Mouse (Mus musculus) olfactory bulb, adult 2 months (tissue): ENCODE results near the gene Dhps. TPM values are rescaled to one million over a fixed set of nuclear protein-coding genes. Genes with fewer than 3 reads are reported as not detected.
"Not testable (repeated sequence)": the region's sequence is repeated elsewhere in the genome, so short reads cannot be mapped to it uniquely, and the experiment has no call there.

Experiments
- H3K27ac ChIP-seq: fragments of 200-500 bp; 2 replicates; pipeline ENCODE4 v1.5.1; 2012; ENCODE audit warnings: low read depth, low read length; ENCODE audit not compliant: insufficient read depth
- H3K4me1 ChIP-seq: fragments of 200-500 bp; 2 replicates; pipeline ENCODE4 v1.6.1; 2012; ENCODE audit warnings: low read length; ENCODE audit not compliant: control insufficient read depth, insufficient read depth
- H3K4me3 ChIP-seq: fragments of 200-500 bp; 2 replicates; pipeline ENCODE4 v1.5.1; 2012; ENCODE audit warnings: mild to moderate bottlenecking, low read depth, low read length, moderate library complexity; ENCODE audit not compliant: insufficient read depth
- CTCF ChIP-seq: fragments of 200-500 bp; IDR thresholded peaks from 2 replicates; pipeline ENCODE4 v1.5.1; 2012; ENCODE audit warnings: low read depth, mild to moderate bottlenecking, low read length, moderate library complexity; ENCODE audit not compliant: insufficient read depth
- POLR2A ChIP-seq: fragments of 200-500 bp; IDR thresholded peaks from 2 replicates; pipeline ENCODE4 v1.6.1; 2012; ENCODE audit warnings: mild to moderate bottlenecking, low read depth, low read length, moderate library complexity; ENCODE audit not compliant: insufficient read depth
- WGBS: fragments of 180-500 bp; shearing (Covaris S2); methylation state at CpG from one replicate; pipeline ENCODE4 v1.1.7; 2018; 5-methylcytosine and 5-hydroxymethylcytosine counted together
- polyA plus RNA-seq: library from polyadenylated mRNA; stranded (reverse); fragments of >200 nt; gene quantifications from 2 replicates; pipeline ENCODE4 v1.2.4, GENCODE M21; 2012; ENCODE audit warnings: low replicate concordance; ENCODE audit not compliant: missing spikeins, insufficient read depth, insufficient read length

Gene Dhps
- polyA plus RNA-seq, 1 experiment, result not detected

DNA sequence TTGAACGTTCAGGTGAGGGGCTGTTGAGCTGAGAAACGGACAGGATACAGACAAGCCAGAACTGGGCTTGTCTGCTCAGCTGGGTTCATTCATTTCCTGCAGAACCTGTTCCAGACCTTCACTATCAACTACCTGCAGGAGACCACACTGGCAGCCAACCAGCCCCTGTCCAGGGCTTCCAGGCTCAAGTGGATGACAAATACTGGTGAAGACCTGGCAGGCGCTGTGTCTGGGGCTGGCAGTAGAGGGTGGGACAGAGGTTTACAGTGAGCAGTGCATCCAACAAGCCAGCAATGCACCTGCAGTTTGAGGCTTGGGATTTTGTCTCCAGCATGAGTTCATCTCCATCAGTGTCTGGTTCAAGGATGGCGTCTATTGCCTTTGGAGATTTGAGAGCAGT lies 25.3 kb downstream of the Dhps start:
- 94% methylated on average over 4 of the region's 4 CpGs for WGBS
- H3K27ac ChIP-seq, result no peak overlapping the region
- TF ChIP-seq POLR2A, result no peak
- TF ChIP-seq CTCF, result no peak
- H3K4me1 ChIP-seq, result no peaks in the 10 kb centered on the region
- no peak overlapping the region for H3K4me3 ChIP-seq

DNA sequence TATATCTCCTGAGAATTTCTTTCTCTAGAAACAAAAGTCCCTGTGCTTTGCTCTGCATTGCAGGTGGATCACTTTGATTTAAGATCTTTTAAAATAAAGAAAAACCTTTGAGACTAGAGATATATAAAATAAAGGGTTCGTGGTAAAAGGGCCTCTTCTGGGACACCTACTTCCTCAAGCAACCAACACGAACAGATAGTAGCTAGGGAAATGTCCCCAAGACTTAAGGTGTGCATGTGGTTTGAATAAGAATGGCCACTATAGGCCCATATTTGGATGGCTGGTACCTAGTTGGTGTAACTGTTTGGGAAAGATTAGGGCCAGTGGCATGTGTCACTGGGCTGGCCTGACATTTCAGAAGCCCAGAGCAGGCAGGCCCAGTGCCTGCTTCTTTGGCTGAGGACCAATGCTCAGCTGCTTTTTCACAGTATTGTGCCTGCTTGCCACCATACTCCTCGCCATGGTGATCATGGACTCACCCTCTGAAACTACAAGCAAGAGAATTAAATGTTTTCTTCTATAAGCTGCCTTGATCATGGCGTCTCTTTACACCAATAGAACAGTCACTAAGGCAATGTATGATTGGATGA lies 28.6 kb downstream of the Dhps start:
- H3K4me3 ChIP-seq, result no peak overlapping the region
- TF ChIP-seq CTCF, result no peak
- TF ChIP-seq POLR2A, result no peak
- 85% methylated on average over 4 of the region's 4 CpGs for WGBS
- no peak overlapping the region for H3K27ac ChIP-seq
- no peaks in the 10 kb centered on the region for H3K4me1 ChIP-seq

DNA sequence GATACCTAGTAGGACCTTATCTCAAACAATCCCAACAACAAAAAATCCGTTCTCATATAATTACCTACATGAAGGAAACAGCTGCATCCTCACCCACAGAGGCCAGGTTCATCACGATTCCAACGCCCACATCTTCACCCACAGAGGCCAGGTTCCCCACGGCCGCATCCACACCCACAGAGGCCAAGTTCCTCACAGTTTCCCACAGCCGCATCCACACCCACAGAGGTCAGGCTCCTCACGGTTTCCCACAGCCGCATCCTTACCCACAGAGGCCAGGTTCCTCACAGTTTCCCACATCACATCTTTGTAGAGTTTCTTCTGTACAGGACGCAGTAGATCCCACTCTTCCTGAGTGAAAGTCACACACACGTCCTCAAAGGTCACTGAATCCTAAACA lies 41.7 kb downstream of the Dhps start:
- 94% methylated on average over 10 of the region's 10 CpGs for WGBS

DNA sequence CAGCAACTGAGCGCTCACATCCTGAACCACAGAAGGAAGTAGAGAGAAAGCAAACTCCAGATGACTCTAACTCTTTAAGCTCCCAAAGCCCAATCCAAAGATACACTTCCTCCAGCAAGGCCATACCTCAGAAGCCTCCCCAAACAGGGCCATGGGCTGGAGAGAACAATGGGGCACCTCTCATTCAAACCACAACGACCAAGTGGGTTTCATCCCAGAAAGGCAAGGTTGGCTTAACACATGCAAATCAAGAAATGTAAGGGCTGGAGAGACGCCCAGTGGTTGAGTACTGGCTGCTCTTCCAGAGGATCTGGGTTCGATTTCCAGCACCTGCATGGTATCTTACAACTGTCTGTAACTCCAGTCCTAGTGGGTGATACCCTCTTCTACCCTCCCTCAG lies 43.9 kb downstream of the Dhps start:
- Histone ChIP-seq H3K4me3 (no peak overlapping the region), H3K27ac (no peak overlapping the region), H3K4me1 (no peaks in the 10 kb centered on the region; the same call in 1 of the 2 replicates)
- WGBS, result 77% methylated on average over 4 of the region's 4 CpGs
- TF ChIP-seq POLR2A (no peak), CTCF (no peak)

More for the DNA sequence above, 41.7 kb downstream of the Dhps start:
- H3K4me1 ChIP-seq, result no peaks in the 10 kb centered on the region; the same call in 1 of the 2 replicates
- H3K4me3 ChIP-seq, result no peak overlapping the region
- no peak overlapping the region for H3K27ac ChIP-seq
- TF ChIP-seq POLR2A (no peak), CTCF (no peak)

DNA sequence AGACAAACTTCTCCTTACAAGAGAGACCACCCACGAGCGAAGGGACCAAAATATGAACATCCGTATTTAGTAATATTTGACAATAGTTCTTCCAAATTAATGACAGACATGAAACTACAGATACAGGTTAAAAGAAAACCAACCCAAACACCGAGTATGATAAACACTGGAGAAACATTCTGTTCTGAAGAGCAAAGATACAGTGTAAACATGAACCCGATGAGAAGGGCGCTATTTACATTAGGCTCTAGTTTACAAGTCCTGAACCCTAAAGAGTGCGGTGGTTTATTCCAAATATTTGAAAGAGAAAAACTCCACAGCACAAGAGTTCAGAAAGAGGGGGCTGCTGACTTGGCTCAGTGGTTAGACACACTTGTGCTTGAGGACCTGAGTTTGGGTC lies 45.4 kb downstream of the Dhps start:
- Histone ChIP-seq H3K27ac (no peak overlapping the region), H3K4me3 (no peak overlapping the region), H3K4me1 (no peaks in the 10 kb centered on the region; the same call in 1 of the 2 replicates)
- no peak for TF ChIP-seq CTCF
- no peak for TF ChIP-seq POLR2A
- 94% methylated on average over 7 of the region's 7 CpGs for WGBS

DNA sequence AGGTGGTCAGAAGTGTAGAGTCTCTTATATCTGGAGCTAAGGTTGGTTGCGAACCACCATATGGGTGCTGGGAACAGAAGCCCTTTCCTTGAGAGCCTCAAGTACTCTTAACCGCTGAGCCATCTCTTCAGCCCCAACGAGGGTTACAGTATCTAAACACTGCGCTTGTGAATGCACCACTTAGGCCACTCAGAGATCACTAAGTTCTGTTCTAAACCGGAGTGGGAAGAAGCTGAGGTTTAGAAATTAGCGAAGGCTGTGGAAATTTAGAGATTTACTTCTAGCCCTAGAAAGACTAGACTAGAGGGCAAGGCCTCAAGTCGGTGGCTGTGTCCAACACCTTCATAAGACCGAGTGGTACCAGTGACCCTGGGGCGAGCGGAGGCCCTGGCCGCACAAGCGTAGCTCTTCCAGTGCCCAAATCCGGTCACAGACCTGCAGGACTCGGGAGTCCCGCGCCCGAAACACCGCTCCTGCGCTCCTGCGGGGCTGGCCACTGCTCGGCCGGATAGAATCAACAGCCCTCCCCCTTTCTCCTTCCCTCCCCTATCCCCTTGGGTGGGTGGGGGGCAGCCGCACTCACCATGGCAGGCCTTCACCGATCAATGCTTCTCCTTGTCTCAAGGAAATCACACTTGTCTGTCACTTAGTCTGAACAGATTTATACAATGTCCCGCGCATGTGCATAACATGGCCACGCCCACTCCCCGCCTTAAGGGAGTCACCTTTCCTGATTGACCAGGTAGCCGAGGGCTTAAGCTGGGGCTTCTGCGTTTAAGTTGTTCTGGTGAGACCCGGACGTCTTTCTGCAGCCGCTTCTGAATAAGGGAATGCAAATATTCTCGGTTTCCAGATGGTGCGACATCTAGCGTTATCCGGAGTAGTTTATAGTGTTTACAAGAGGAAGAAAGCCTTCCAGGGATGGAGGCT lies 47.8 kb downstream of the Dhps start:
- H3K4me3 ChIP-seq, result peak overlapping the region; percentile 59
- H3K4me1 ChIP-seq, result no peaks in the 10 kb centered on the region; the same call in 1 of the 2 replicates
- WGBS, result 6% methylated on average over 37 of the region's 37 CpGs
- TF ChIP-seq CTCF, result no peak
- TF ChIP-seq POLR2A, result no peak
- H3K27ac ChIP-seq, result no peak overlapping the region

DNA sequence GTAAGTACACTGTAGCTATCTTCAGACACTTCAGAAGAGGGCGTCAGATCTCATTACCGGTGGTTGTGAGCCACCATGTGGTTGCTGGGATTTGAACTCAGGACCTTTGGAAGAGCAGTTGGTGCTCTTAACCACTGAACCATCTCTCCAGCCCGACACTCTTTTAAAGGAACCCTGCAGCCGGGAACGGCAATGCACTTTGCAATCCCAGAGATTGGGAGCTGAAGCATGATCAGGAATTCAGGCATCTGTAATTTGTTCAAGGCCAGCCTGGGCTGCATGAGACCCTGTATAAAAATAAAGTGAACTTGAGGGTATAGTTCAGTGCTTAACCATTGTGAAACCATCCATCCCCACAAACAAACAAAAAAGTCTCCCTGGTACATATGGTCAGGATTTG lies 48.7 kb downstream of the Dhps start:
- H3K4me3 ChIP-seq, H3K27ac ChIP-seq, H3K4me1 ChIP-seq: not testable (repeated sequence)
- 74% methylated on average over 5 of the region's 5 CpGs for WGBS

DNA sequence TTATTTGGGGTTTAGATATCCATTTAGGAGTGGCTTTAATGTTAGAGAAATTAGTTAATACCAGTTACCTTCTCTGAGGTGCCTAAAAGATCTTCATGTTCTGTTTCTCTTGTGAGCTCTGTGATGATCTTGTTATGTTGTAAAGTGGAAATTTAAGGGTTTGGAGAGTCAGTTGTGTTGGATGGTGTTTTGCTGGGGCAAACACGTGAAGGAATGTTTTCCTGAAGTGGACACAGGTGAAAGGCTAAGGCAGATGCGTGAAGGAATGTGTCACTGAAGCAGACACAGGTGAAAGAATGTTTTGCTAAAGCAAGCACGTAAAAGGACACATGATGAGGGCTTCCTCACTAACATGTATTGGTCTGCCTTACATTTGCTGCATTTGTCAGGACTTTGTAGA lies 51.4 kb downstream of the Dhps start, which contains the start of gene Zfp791:
Gene Zfp791, minus strand, starts transcription at position 101 of the 400 bp plus-strand sequence.
- Histone ChIP-seq H3K4me1 (no peaks in the 10 kb centered on the region; the same call in 1 of the 2 replicates), H3K4me3 (no peak within 1 kb of the TSS), H3K27ac (no peak within 1 kb of the TSS)
- TF ChIP-seq POLR2A, result no peak
- TF ChIP-seq CTCF, result no peak
- 76% methylated on average over 3 of the region's 3 CpGs for WGBS

DNA sequence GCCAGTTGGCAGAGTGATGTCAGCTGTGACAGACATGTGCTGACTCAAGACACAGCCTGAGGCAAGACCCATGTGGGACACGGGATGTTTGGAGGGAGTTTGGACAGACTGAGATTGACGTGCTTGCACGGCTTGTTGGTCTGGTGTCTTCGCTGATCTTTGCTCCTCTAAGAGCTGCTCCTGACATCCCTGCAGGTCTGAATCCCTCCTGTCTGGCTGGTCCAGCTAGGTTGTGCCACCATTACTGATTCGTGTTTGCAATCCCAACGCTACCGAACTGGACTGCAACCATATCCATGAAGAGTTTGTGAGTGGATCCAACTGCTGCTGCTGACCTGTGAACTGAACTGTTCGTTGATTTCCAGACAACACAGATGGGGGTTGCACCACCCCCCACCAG lies 52.1 kb downstream of the Dhps start:
- H3K27ac ChIP-seq, result no peak overlapping the region
- no peaks in the 10 kb centered on the region for H3K4me1 ChIP-seq
- WGBS, result 96% methylated on average over 8 of the region's 8 CpGs
- H3K4me3 ChIP-seq, result no peak overlapping the region
- TF ChIP-seq POLR2A (no peak), CTCF (no peak)

Other genes starting within 250 kb of the Dhps start
- gene Dand5, start 248.9 kb upstream of the Dhps start, polyA plus RNA-seq, result not detected in 2 replicates
- not detected in 2 replicates for gene Gadd45gip1, start 240.2 kb upstream of the Dhps start, polyA plus RNA-seq
- not detected in 2 replicates for gene Rad23a, start 231.1 kb upstream of the Dhps start, polyA plus RNA-seq
- 225 TPM in 1 of 2 replicates, not detected in the other for gene Calr, start 224.8 kb upstream of the Dhps start, polyA plus RNA-seq
- not detected in 2 replicates for gene Farsa, start 214.8 kb upstream of the Dhps start, polyA plus RNA-seq
- not detected in 2 replicates for gene Syce2, start 199.6 kb upstream of the Dhps start, polyA plus RNA-seq
- gene Gcdh, start 177.8 kb upstream of the Dhps start, polyA plus RNA-seq, result not detected in 2 replicates
- not detected in 2 replicates for gene Klf1, start 169.8 kb upstream of the Dhps start, polyA plus RNA-seq
- gene Dnase2a, start 163.2 kb upstream of the Dhps start, polyA plus RNA-seq, result not detected in 2 replicates
- gene Mast1, start 134.4 kb upstream of the Dhps start, polyA plus RNA-seq, result not detected in 2 replicates
- gene Rtbdn, start 124.8 kb upstream of the Dhps start, polyA plus RNA-seq, result not detected in 2 replicates
- gene Gm49661, start 102.3 kb upstream of the Dhps start, polyA plus RNA-seq, result not detected in 2 replicates
- gene Prdx2, start 102.2 kb upstream of the Dhps start, polyA plus RNA-seq, result not detected in 2 replicates
- not detected in 2 replicates for gene Rnaseh2a, start 102.0 kb upstream of the Dhps start, polyA plus RNA-seq
- gene Junb, start 93.0 kb upstream of the Dhps start, polyA plus RNA-seq, result not detected in 2 replicates
- not detected in 2 replicates for gene Hook2, start 81.2 kb upstream of the Dhps start, polyA plus RNA-seq
- not detected in 2 replicates for gene Best2, start 57.2 kb upstream of the Dhps start, polyA plus RNA-seq
- not detected in 2 replicates for gene Asna1, start 46.5 kb upstream of the Dhps start, polyA plus RNA-seq
- not detected in 2 replicates for gene Trir, start 44.9 kb upstream of the Dhps start, polyA plus RNA-seq
- gene Tnpo2, start 34.8 kb upstream of the Dhps start, polyA plus RNA-seq, result not detected in 2 replicates
- gene Fbxw9, start 11.7 kb upstream of the Dhps start, polyA plus RNA-seq, result not detected in 2 replicates
- gene Gm5741, start 3.8 kb upstream of the Dhps start, polyA plus RNA-seq, result not detected in 2 replicates
- not detected in 2 replicates for gene Wdr83os, start 9.0 kb downstream of the Dhps start, polyA plus RNA-seq
- not detected in 2 replicates for gene Wdr83, start 9.5 kb downstream of the Dhps start, polyA plus RNA-seq
- gene Man2b1, start 11.5 kb downstream of the Dhps start, polyA plus RNA-seq, result 98.2 TPM in 1 of 2 replicates, not detected in the other
- gene Zfp791, start 51.3 kb downstream of the Dhps start, polyA plus RNA-seq, result not detected in 2 replicates
- not detected in 2 replicates for gene Cks1brt, start 80.2 kb downstream of the Dhps start, polyA plus RNA-seq
- not detected in 2 replicates for gene Olfr371, start 154.2 kb downstream of the Dhps start, polyA plus RNA-seq
- gene Orc6, start 227.9 kb downstream of the Dhps start, polyA plus RNA-seq, result not detected in 2 replicates
- gene Vps35, start 228.0 kb downstream of the Dhps start, polyA plus RNA-seq, result not detected in 2 replicates